In the genomic region with DNA sequence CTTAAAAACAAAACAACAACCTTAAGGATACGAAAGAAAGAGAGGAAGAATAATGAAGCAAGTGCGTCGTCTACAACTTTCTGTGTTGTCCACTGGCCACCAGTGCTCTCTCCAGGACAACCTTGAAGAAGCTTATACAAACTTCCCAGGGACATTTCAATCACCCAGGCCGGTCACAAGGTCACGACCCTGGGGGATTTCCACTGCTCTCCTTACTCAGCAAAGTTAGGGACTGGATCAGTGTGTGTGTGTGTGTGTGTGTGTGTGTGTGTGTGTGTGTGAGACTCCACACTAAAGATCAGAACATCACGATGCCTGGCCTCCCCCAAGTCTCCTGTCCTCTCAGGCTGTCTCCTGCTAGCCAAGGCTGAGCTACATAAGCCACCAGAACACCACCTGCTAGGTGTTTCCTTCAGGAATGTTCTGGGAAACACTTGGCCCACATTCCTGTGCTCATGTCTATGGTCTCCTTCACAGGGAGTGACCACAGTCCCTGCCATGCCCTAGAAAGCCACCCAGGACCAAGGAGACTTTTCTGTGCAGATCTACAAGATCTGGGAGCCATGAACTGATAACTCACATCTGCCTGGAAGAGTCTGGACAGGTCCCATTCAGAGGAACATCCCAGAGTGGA, we compare ENCODE assay signal across 23 mouse cellular contexts. TPM values are rescaled to one million over a fixed set of nuclear protein-coding genes. Genes with fewer than 3 reads are reported as not detected.
"Had no signal": no experiment of that assay in that cellular context is flagged by ENCODE, and none has a peak within 500 bp of the region (broad histone marks: within the 10 kb centered on the region; RNA-seq: fewer than 3 reads in every experiment).

No protein-coding gene starts in this region.

- H3K27ac ChIP-seq: kidney, postnatal 0 days; layer of hippocampus, adult 2 months; limb, embryonic 10.5 days; limb, embryonic 13.5 days; liver, embryonic 12.5 days; liver, embryonic 15.5 days; macrophage; midbrain, embryonic 12.5 days; midbrain, embryonic 15.5 days; neural tube, embryonic 13.5 days; stomach, postnatal 0 days had no signal

- H3K9me3 ChIP-seq: limb, embryonic 10.5 days; limb, embryonic 13.5 days; liver, embryonic 12.5 days; liver, embryonic 15.5 days; midbrain, embryonic 12.5 days; midbrain, embryonic 15.5 days; neural tube, embryonic 13.5 days had no signal

- H3K27me3 ChIP-seq: limb, embryonic 13.5 days; midbrain, embryonic 15.5 days; neural tube, embryonic 13.5 days had no signal

- H3K4me2 ChIP-seq: limb, embryonic 13.5 days; liver, embryonic 12.5 days; liver, embryonic 15.5 days; midbrain, embryonic 12.5 days; midbrain, embryonic 15.5 days; neural tube, embryonic 13.5 days had no signal

- H3K36me3 ChIP-seq: limb, embryonic 10.5 days; limb, embryonic 13.5 days; liver, embryonic 12.5 days; liver, embryonic 15.5 days; midbrain, embryonic 12.5 days; midbrain, embryonic 15.5 days; neural tube, embryonic 13.5 days had no signal

- DNase-seq: kidney, adult 9 months; kidney, postnatal 25 days; layer of hippocampus, adult 9-11 months; liver; lung, adult 18-20 months; right cerebral cortex, postnatal 4 days; thymus, adult 2 months; thymus, postnatal 14 days; thymus, postnatal 4 days had no signal

- ATAC-seq: liver, embryonic 12.5 days; midbrain, embryonic 15.5 days had no signal

- H3K9ac ChIP-seq: limb, embryonic 13.5 days; liver, embryonic 12.5 days; liver, embryonic 15.5 days; midbrain, embryonic 12.5 days; midbrain, embryonic 15.5 days; neural tube, embryonic 13.5 days had no signal

- H3K4me3 ChIP-seq: layer of hippocampus, adult 2 months; limb, embryonic 10.5 days; limb, embryonic 13.5 days; liver, embryonic 12.5 days; liver, embryonic 15.5 days; midbrain, embryonic 12.5 days; midbrain, embryonic 15.5 days; myocyte; neural tube, embryonic 13.5 days had no signal

RNA-seq across cellular contexts. Expression of a gene that starts 3.7 kb away (rescaled TPM):
- total RNA-seq: monocyte, adult 5-6 weeks; neutrophil, adult 5-6 weeks had no signal
- polyA plus RNA-seq: macrophage, myocyte had no signal
